Mouse (Mus musculus): ENCODE results near the gene Rrp1b. TPM values are rescaled to one million over a fixed set of nuclear protein-coding genes. Genes with fewer than 3 reads are reported as not detected.
A peak's percentile ranks its signal among the peaks of the same experiment; 100 is the strongest.

The Rrp1b gene
- polyA plus RNA-seq, 1 experiment: not detected

DNA sequence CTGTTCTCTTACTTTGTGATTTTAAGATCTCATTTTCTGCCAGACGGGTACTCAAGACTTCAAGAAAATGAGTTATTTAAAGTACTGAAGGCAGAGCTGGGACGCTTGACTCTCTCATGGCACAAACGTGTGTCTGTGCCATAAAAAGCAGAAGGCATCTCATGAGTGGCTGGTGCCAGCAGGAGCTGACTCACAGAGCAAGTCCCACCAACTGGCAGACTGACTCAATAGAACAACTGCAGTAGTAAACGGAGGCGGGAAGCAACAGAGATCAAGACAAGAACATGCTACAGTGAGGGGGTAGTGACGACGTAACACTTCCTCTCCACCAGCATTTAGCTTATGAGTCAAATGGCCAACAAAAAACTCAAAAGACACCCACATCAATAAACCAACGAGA, 12.8 kb upstream of the Rrp1b start:
- no peak overlapping the region for H3K27ac ChIP-seq (ENCODE audit: insufficient read depth, low read depth, low read length)
- H3K4me1 ChIP-seq (ENCODE audit: control insufficient read depth, insufficient read depth, low read length): peaks cover 12% of the 10 kb centered on the region; the same call in 1 of the 2 replicates
- WGBS: 35% methylated on average over 8 of the region's 8 CpGs
- no peak overlapping the region for H3K4me3 ChIP-seq (ENCODE audit: insufficient read depth, low read depth, low read length)
- no peak for TF ChIP-seq POLR2A (IDR thresholded peaks at IDR 0.05; ENCODE audit: insufficient read depth, low read depth, low read length)

GRCm38 (mm10) chr17:32024671-32025073, 11.2 kb upstream of the Rrp1b start:
- TF ChIP-seq POLR2A (IDR thresholded peaks at IDR 0.05; ENCODE audit: insufficient read depth, low read depth, low read length) (no peak), CTCF (IDR thresholded peaks at IDR 0.05; ENCODE audit: insufficient read depth, low read depth, low read length) (no peak)
- peaks cover 4% of the 10 kb centered on the region; the same call in 1 of the 2 replicates for H3K4me1 ChIP-seq (ENCODE audit: control insufficient read depth, insufficient read depth, low read length)
- 84% methylated on average over 5 of the region's 5 CpGs for WGBS
- H3K4me3 ChIP-seq (ENCODE audit: insufficient read depth, low read depth, low read length): no peak overlapping the region
- no peak overlapping the region for H3K27ac ChIP-seq (ENCODE audit: insufficient read depth, low read depth, low read length)

- 11% methylated on average over 2 of the region's 2 CpGs for WGBS
- Histone ChIP-seq H3K4me3 (ENCODE audit: insufficient read depth, low read depth, low read length) (no peak overlapping the region), H3K27ac (ENCODE audit: insufficient read depth, low read depth, low read length) (no peak overlapping the region), H3K4me1 (ENCODE audit: control insufficient read depth, insufficient read depth, low read length) (peaks cover 4% of the 10 kb centered on the region; the same call in 1 of the 2 replicates)
- TF ChIP-seq POLR2A (IDR thresholded peaks at IDR 0.05; ENCODE audit: insufficient read depth, low read depth, low read length) (no peak), CTCF (IDR thresholded peaks at IDR 0.05; ENCODE audit: insufficient read depth, low read depth, low read length) (no peak)
Observed at GRCm38 (mm10) chr17:32025386-32025785, 10.5 kb upstream of the Rrp1b start.

DNA sequence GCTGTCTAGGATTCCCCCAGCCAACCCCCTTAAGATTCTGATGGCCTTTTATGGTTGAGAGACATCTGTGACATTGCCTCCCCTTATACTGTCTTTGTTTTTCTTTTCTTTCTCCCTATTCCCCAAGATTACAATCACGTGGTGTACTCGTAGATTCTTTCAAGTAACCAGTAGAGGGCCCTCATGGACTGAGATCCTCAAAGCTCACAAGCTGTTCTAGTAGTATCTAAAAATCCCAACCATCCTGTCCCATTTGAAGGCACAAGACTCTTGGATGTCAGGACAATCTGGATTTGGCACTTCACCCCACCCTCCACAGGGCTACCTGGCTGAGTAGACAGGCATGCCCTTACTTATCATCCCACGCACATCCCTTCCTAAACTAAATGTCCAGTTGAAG, 8.2 kb upstream of the Rrp1b start:
- no peak overlapping the region for H3K4me3 ChIP-seq (ENCODE audit: insufficient read depth, low read depth, low read length)
- H3K27ac ChIP-seq (ENCODE audit: insufficient read depth, low read depth, low read length): no peak overlapping the region
- peaks cover 2% of the 10 kb centered on the region; the same call in 1 of the 2 replicates for H3K4me1 ChIP-seq (ENCODE audit: control insufficient read depth, insufficient read depth, low read length)
- WGBS: 30% methylated on average over 3 of the region's 3 CpGs
- TF ChIP-seq CTCF (IDR thresholded peaks at IDR 0.05; ENCODE audit: insufficient read depth, low read depth, low read length): no peak

DNA sequence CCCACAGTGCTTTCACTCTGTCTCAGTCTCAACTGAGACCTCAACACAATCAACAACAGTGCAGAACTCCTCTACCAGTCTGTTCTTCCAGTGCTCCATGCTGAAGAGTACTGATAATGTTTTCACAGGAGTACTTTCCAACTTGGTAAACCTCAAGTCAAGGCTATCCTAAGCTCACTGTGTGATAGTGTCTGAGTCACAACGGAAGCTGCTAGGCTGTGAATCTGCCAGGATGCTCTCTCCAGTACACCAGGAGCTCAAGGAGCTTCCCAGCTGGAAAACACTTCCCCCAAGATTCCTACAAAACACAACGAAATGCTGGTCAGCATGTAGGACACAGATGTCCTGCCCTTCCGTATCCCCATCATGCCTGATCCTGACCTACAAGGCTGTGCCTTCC, 7.6 kb upstream of the Rrp1b start:
- no peak for TF ChIP-seq POLR2A (IDR thresholded peaks at IDR 0.05; ENCODE audit: insufficient read depth, low read depth, low read length)
- TF ChIP-seq CTCF (IDR thresholded peaks at IDR 0.05; ENCODE audit: insufficient read depth, low read depth, low read length): no peak
- H3K27ac ChIP-seq (ENCODE audit: insufficient read depth, low read depth, low read length): no peak overlapping the region
- 77% methylated on average over 3 of the region's 3 CpGs for WGBS
- H3K4me1 ChIP-seq (ENCODE audit: control insufficient read depth, insufficient read depth, low read length): no peaks in the 10 kb centered on the region
- H3K4me3 ChIP-seq (ENCODE audit: insufficient read depth, low read depth, low read length): no peak overlapping the region

GRCm38 (mm10) chr17:32031684-32032083, 4.2 kb upstream of the Rrp1b start:
- Histone ChIP-seq H3K27ac (ENCODE audit: insufficient read depth, low read depth, low read length) (no peak overlapping the region), H3K4me1 (ENCODE audit: control insufficient read depth, insufficient read depth, low read length) (peaks cover 4% of the 10 kb centered on the region), H3K4me3 (ENCODE audit: insufficient read depth, low read depth, low read length) (no peak overlapping the region)
- no peak for TF ChIP-seq POLR2A (IDR thresholded peaks at IDR 0.05; ENCODE audit: insufficient read depth, low read depth, low read length)
- TF ChIP-seq CTCF (IDR thresholded peaks at IDR 0.05; ENCODE audit: insufficient read depth, low read depth, low read length): no peak
- WGBS: 52% methylated on average over 7 of the region's 7 CpGs

GRCm38 (mm10) chr17:32034322-32034721, 1.6 kb upstream of the Rrp1b start:
- no peak overlapping the region for H3K4me3 ChIP-seq (ENCODE audit: insufficient read depth, low read depth, low read length)
- 91% methylated on average over 23 of the region's 23 CpGs for WGBS
- TF ChIP-seq CTCF (IDR thresholded peaks at IDR 0.05; ENCODE audit: insufficient read depth, low read depth, low read length) (no peak), POLR2A (IDR thresholded peaks at IDR 0.05; ENCODE audit: insufficient read depth, low read depth, low read length) (no peak)
- no peak overlapping the region for H3K27ac ChIP-seq (ENCODE audit: insufficient read depth, low read depth, low read length)
- H3K4me1 ChIP-seq (ENCODE audit: control insufficient read depth, insufficient read depth, low read length): peaks cover 9% of the 10 kb centered on the region

- TF ChIP-seq POLR2A (IDR thresholded peaks at IDR 0.05; ENCODE audit: insufficient read depth, low read depth, low read length) (no peak), CTCF (IDR thresholded peaks at IDR 0.05; ENCODE audit: insufficient read depth, low read depth, low read length) (no peak)
- peaks cover 9% of the 10 kb centered on the region for H3K4me1 ChIP-seq (ENCODE audit: control insufficient read depth, insufficient read depth, low read length)
- H3K27ac ChIP-seq (ENCODE audit: insufficient read depth, low read depth, low read length): no peak overlapping the region
- under 1% methylated on average over 46 of the region's 46 CpGs for WGBS
- H3K4me3 ChIP-seq (ENCODE audit: insufficient read depth, low read depth, low read length): peak overlapping the region; percentile 89
Observed at GRCm38 (mm10) chr17:32036509-32037438, 874 bp downstream of the Rrp1b start.

DNA sequence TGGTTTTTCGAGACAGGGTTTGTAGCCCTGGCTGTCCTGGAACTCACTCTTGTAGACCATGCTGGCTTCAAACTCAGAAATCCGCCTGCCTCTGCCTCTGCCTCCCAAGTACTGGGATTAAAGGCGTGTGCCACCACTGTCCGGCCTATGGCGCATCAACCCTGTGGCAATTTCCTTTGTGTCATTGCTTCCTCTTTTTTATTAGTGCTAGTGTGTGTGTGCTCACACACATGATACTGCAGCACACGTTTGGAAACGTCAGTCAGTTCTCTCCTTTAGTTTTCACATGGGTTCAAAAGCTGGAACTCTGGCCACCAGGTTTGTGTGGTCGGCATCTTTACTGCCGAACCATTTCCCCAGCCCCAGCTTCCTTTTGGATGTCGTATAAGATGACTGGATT, 4.4 kb downstream of the Rrp1b start:
- H3K4me1 ChIP-seq (ENCODE audit: control insufficient read depth, insufficient read depth, low read length): peaks cover 9% of the 10 kb centered on the region
- H3K4me3 ChIP-seq (ENCODE audit: insufficient read depth, low read depth, low read length): no peak overlapping the region
- WGBS: 82% methylated on average over 10 of the region's 10 CpGs
- no peak for TF ChIP-seq CTCF (IDR thresholded peaks at IDR 0.05; ENCODE audit: insufficient read depth, low read depth, low read length)
- TF ChIP-seq POLR2A (IDR thresholded peaks at IDR 0.05; ENCODE audit: insufficient read depth, low read depth, low read length): no peak
- no peak overlapping the region for H3K27ac ChIP-seq (ENCODE audit: insufficient read depth, low read depth, low read length)

All from olfactory bulb, adult 2 months (tissue).